Mouse (Mus musculus): ENCODE results near the gene Ncoa5. TPM values are rescaled to one million over a fixed set of nuclear protein-coding genes. Genes with fewer than 3 reads are reported as not detected.

Ncoa5 gene
- 34.1 and 35.7 TPM in 2 replicates for polyA plus RNA-seq (2014; fragmentation: Nextera tagmentation; extraction: Ambion mirVana)

- H3K9ac ChIP-seq (ENCODE audit: low read length) = peak within 1 kb of the TSS; percentile 93
- ATAC-seq (ENCODE audit: insufficient number of reproducible peaks, insufficient read depth, low FRiP score, low read depth) = peak; percentile 97
- H3K27ac ChIP-seq (replicated peaks in 1 of 2; ENCODE audit: control insufficient read depth in 1 of 2, insufficient read depth in 1 of 2, low read depth in 2 of 2, low read length in 2 of 2) = peak within 1 kb of the TSS; percentile 54 to 67; a peak in 3 of 4 replicates
- under 1% methylated on average over 102 of the region's 111 CpGs for WGBS
- peak within 1 kb of the TSS; percentile 89 for H3K4me2 ChIP-seq (ENCODE audit: low read length)
- no peaks in the 10 kb centered on the region for H3K36me3 ChIP-seq (ENCODE audit: control insufficient read depth, insufficient read depth, low read length)
- no peaks in the 10 kb centered on the region for H3K9me3 ChIP-seq (ENCODE audit: control insufficient read depth, low read length)
- no peaks in the 10 kb centered on the region for H3K27me3 ChIP-seq (ENCODE audit: control insufficient read depth, insufficient read depth, low read length)
- peak within 1 kb of the TSS; percentile 84 to 90 for H3K4me3 ChIP-seq (ENCODE audit: control insufficient read depth in 1 of 2, insufficient read depth in 1 of 2, low read depth in 1 of 2, low read length in 2 of 2)
- peaks cover 4 to 22% of the 10 kb centered on the region in 2 experiments; a peak in 3 of 4 replicates for H3K4me1 ChIP-seq (ENCODE audit: control insufficient read depth in 2 of 2, insufficient read depth in 2 of 2, low read length in 2 of 2)
These were observed at the start of gene Ncoa5 for GRCm38 (mm10) chr2:165034131-165035057. Gene Ncoa5, minus strand, starts transcription at chr2:165034867.

DNA sequence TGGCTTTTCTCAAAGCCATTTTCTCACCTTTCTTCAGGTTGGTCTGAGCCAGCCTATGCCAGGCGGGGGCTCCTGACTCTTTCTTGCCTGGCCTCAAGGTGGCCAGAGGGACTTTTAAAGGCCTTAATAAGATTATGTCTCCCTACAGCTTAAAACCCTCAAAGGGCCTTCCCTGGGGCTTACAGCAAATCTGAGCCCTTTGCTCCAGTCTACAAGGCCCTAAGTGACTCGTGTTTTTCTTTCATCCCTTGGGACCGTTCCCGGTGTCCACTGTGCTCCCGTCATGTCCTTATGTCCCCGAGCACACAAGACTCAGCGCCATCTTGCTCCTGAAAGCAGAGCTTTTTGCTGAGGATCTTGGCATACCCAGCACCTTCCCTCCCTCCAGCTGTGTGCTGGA, 46.6 kb upstream of the Ncoa5 start:
- peaks cover 56% of the 10 kb centered on the region for H3K27me3 ChIP-seq (ENCODE audit: control insufficient read depth, insufficient read depth, low read length)
- no peaks in the 10 kb centered on the region for H3K9me3 ChIP-seq (ENCODE audit: control insufficient read depth, low read length)
- 13% methylated on average over 7 of the region's 7 CpGs for WGBS
- no peaks in the 10 kb centered on the region for H3K4me1 ChIP-seq (ENCODE audit: control insufficient read depth in 2 of 2, insufficient read depth in 2 of 2, low read length in 2 of 2)
- H3K4me3 ChIP-seq (ENCODE audit: control insufficient read depth in 1 of 2, insufficient read depth in 1 of 2, low read depth in 1 of 2, low read length in 2 of 2) = no peak overlapping the region
- no peak overlapping the region for H3K9ac ChIP-seq (ENCODE audit: low read length)
- H3K27ac ChIP-seq (replicated peaks in 1 of 2; ENCODE audit: control insufficient read depth in 1 of 2, insufficient read depth in 1 of 2, low read depth in 2 of 2, low read length in 2 of 2) = no peak overlapping the region
- ATAC-seq (ENCODE audit: insufficient number of reproducible peaks, insufficient read depth, low FRiP score, low read depth) = no peak
- no peak overlapping the region for H3K4me2 ChIP-seq (ENCODE audit: low read length)
- H3K36me3 ChIP-seq (ENCODE audit: control insufficient read depth, insufficient read depth, low read length) = no peaks in the 10 kb centered on the region

GRCm38 (mm10) chr2:165080657-165081056, 46.0 kb upstream of the Ncoa5 start:
- no peak overlapping the region for H3K9ac ChIP-seq (ENCODE audit: low read length)
- no peak for ATAC-seq (ENCODE audit: insufficient number of reproducible peaks, insufficient read depth, low FRiP score, low read depth)
- H3K4me1 ChIP-seq (ENCODE audit: control insufficient read depth in 2 of 2, insufficient read depth in 2 of 2, low read length in 2 of 2) = no peaks in the 10 kb centered on the region
- H3K4me3 ChIP-seq (ENCODE audit: control insufficient read depth in 1 of 2, insufficient read depth in 1 of 2, low read depth in 1 of 2, low read length in 2 of 2) = no peak overlapping the region
- H3K36me3 ChIP-seq (ENCODE audit: control insufficient read depth, insufficient read depth, low read length) = no peaks in the 10 kb centered on the region
- H3K9me3 ChIP-seq (ENCODE audit: control insufficient read depth, low read length) = no peaks in the 10 kb centered on the region
- peaks cover 62% of the 10 kb centered on the region for H3K27me3 ChIP-seq (ENCODE audit: control insufficient read depth, insufficient read depth, low read length)
- no peak overlapping the region for H3K27ac ChIP-seq (replicated peaks in 1 of 2; ENCODE audit: control insufficient read depth in 1 of 2, insufficient read depth in 1 of 2, low read depth in 2 of 2, low read length in 2 of 2)
- H3K4me2 ChIP-seq (ENCODE audit: low read length) = no peak overlapping the region
- 11% methylated on average over 9 of the region's 9 CpGs for WGBS

DNA sequence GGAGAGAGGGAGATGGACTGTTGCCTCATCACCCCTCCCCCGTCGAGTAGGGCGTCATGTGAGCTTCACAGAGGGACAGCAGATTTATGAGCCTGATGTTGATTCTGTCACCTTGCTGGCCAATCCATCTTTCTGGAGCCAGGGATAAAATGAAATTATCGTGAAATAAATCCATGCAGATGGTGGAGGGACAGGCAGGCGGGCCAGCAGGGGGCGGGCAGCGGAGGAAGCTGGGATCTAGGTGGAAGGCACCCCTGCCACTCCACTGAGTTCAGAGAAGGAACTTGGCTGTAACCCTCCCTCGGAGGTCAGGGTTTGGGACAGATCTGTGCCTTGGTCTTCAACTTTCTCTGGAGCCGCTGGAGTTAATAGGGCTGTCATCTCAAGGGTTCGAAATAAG, 43.9 kb upstream of the Ncoa5 start:
- Histone ChIP-seq H3K36me3 (ENCODE audit: control insufficient read depth, insufficient read depth, low read length) (no peaks in the 10 kb centered on the region), H3K9ac (ENCODE audit: low read length) (no peak overlapping the region), H3K4me3 (ENCODE audit: control insufficient read depth in 1 of 2, insufficient read depth in 1 of 2, low read depth in 1 of 2, low read length in 2 of 2) (no peak overlapping the region), H3K27me3 (ENCODE audit: control insufficient read depth, insufficient read depth, low read length) (peaks cover 77% of the 10 kb centered on the region), H3K27ac (replicated peaks in 1 of 2; ENCODE audit: control insufficient read depth in 1 of 2, insufficient read depth in 1 of 2, low read depth in 2 of 2, low read length in 2 of 2) (no peak overlapping the region), H3K9me3 (ENCODE audit: control insufficient read depth, low read length) (no peaks in the 10 kb centered on the region), H3K4me2 (ENCODE audit: low read length) (no peak overlapping the region), H3K4me1 (ENCODE audit: control insufficient read depth in 2 of 2, insufficient read depth in 2 of 2, low read length in 2 of 2) (no peaks in the 10 kb centered on the region)
- WGBS = 28% methylated on average over 10 of the region's 10 CpGs
- ATAC-seq (ENCODE audit: insufficient number of reproducible peaks, insufficient read depth, low FRiP score, low read depth) = no peak

GRCm38 (mm10) chr2:165078045-165078444, 43.4 kb upstream of the Ncoa5 start:
- Histone ChIP-seq H3K27ac (replicated peaks in 1 of 2; ENCODE audit: control insufficient read depth in 1 of 2, insufficient read depth in 1 of 2, low read depth in 2 of 2, low read length in 2 of 2) (no peak overlapping the region), H3K9ac (ENCODE audit: low read length) (no peak overlapping the region), H3K4me1 (ENCODE audit: control insufficient read depth in 2 of 2, insufficient read depth in 2 of 2, low read length in 2 of 2) (no peaks in the 10 kb centered on the region), H3K4me2 (ENCODE audit: low read length) (no peak overlapping the region), H3K4me3 (ENCODE audit: control insufficient read depth in 1 of 2, insufficient read depth in 1 of 2, low read depth in 1 of 2, low read length in 2 of 2) (no peak overlapping the region), H3K9me3 (ENCODE audit: control insufficient read depth, low read length) (no peaks in the 10 kb centered on the region), H3K27me3 (ENCODE audit: control insufficient read depth, insufficient read depth, low read length) (peaks cover 82% of the 10 kb centered on the region), H3K36me3 (ENCODE audit: control insufficient read depth, insufficient read depth, low read length) (no peaks in the 10 kb centered on the region)
- 57% methylated on average over 8 of the region's 8 CpGs for WGBS
- ATAC-seq (ENCODE audit: insufficient number of reproducible peaks, insufficient read depth, low FRiP score, low read depth) = no peak

DNA sequence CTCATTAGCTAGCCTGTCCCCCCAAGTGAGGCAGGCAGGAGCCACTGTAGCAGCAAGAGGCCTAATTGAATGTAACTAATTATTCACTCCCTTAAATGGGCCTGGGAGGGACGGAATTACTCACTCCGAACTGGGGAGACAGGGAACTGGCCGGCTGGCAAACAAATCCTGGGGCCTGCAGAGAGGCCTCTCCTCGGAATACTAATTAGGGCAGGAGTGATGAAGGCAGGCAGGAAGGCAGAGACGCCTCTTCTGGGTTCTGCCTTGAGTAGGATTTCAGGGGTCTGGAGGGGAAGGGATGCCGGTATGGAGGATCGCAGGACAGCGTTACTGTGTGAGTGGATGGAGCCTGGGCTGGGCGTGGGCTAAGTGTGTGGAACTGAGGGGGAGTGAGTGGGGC, 42.4 kb upstream of the Ncoa5 start:
- Histone ChIP-seq H3K36me3 (ENCODE audit: control insufficient read depth, insufficient read depth, low read length) (no peaks in the 10 kb centered on the region), H3K9me3 (ENCODE audit: control insufficient read depth, low read length) (no peaks in the 10 kb centered on the region), H3K27me3 (ENCODE audit: control insufficient read depth, insufficient read depth, low read length) (peaks cover 89% of the 10 kb centered on the region), H3K4me1 (ENCODE audit: control insufficient read depth in 2 of 2, insufficient read depth in 2 of 2, low read length in 2 of 2) (no peaks in the 10 kb centered on the region), H3K9ac (ENCODE audit: low read length) (no peak overlapping the region), H3K4me2 (ENCODE audit: low read length) (no peak overlapping the region), H3K4me3 (ENCODE audit: control insufficient read depth in 1 of 2, insufficient read depth in 1 of 2, low read depth in 1 of 2, low read length in 2 of 2) (no peak overlapping the region), H3K27ac (replicated peaks in 1 of 2; ENCODE audit: control insufficient read depth in 1 of 2, insufficient read depth in 1 of 2, low read depth in 2 of 2, low read length in 2 of 2) (no peak overlapping the region)
- no peak for ATAC-seq (ENCODE audit: insufficient number of reproducible peaks, insufficient read depth, low FRiP score, low read depth)
- 9% methylated on average over 9 of the region's 9 CpGs for WGBS

DNA sequence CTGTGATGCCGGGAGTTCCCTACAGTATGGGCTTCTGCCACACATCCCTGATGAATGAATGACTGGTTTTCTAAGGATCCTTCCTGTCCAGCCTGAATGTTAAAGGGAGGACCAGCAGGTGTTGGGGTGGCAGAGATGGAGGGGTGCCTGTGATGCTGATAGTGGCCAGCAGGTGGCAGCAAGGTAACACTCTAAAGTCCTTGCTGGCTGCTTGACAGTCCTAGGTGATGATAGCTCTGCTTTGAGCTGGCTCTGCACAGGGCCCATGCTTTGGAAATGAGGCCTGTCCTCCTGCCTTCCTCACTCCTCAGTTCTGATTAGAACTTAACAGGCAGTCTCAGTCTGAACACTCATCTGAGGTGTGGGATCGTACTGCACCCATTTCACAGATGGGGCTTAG, 40.3 kb upstream of the Ncoa5 start:
- 28% methylated on average over 2 of the region's 2 CpGs for WGBS
- H3K4me2 ChIP-seq (ENCODE audit: low read length) = no peak overlapping the region
- no peak for ATAC-seq (ENCODE audit: insufficient number of reproducible peaks, insufficient read depth, low FRiP score, low read depth)

More for the DNA sequence above, 40.3 kb upstream of the Ncoa5 start:
- Histone ChIP-seq H3K4me1 (ENCODE audit: control insufficient read depth in 2 of 2, insufficient read depth in 2 of 2, low read length in 2 of 2) (no peaks in the 10 kb centered on the region), H3K4me3 (ENCODE audit: control insufficient read depth in 1 of 2, insufficient read depth in 1 of 2, low read depth in 1 of 2, low read length in 2 of 2) (no peak overlapping the region), H3K36me3 (ENCODE audit: control insufficient read depth, insufficient read depth, low read length) (no peaks in the 10 kb centered on the region), H3K9me3 (ENCODE audit: control insufficient read depth, low read length) (no peaks in the 10 kb centered on the region), H3K9ac (ENCODE audit: low read length) (no peak overlapping the region), H3K27ac (replicated peaks in 1 of 2; ENCODE audit: control insufficient read depth in 1 of 2, insufficient read depth in 1 of 2, low read depth in 2 of 2, low read length in 2 of 2) (no peak overlapping the region), H3K27me3 (ENCODE audit: control insufficient read depth, insufficient read depth, low read length) (peaks cover 87% of the 10 kb centered on the region)

Measured in heart, embryonic 14.5 days (tissue).